Mouse (Mus musculus) right cerebral cortex, postnatal 4 days (tissue): ENCODE measurements around the gene Slc6a12.

Experiments used
- DNase-seq: peaks from one replicate; pipeline ENCODE4 v3.0.0-alpha.2; 2022

Gene Slc6a12

DNA sequence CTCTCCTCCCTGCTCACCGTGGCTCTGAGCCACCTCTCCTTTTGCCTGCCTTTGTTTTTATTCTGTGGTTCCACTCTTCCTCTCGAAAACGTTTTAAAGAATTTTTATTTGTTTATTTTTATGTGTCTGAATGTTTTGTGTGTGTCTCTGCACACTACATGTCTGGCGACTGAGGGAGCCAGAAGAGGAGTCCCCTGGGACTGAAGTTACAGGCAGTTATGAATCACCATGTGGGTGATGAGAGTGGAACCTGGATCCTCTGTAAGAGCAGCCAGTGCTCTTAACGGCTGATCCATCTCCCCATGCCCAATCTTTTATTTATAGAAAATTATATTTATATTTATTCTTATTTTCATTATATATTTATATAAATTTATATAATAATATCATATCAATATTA lies 1.5 kb downstream of the Slc6a12 start:
- no peak for DNase-seq

DNA sequence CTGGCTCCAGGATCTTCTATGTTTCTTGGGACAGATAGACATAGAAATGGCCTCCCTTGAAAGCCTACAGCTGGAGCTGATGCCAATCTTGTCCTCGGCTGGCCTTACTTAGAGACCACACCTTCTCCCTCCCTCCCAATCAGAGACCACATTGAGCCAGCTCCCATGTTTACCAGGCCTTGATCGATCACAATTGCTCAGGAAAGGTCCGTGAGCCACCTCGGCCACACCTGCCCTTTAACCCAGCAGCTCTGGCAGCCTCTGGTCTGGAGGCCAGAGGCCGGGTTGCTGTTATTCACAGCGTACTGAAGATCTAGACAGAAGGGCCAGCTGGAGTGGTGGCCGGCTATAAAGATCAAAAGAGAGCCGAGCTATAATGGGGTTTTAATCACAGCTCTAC lies 3.6 kb downstream of the Slc6a12 start:
- DNase-seq, result no peak

DNA sequence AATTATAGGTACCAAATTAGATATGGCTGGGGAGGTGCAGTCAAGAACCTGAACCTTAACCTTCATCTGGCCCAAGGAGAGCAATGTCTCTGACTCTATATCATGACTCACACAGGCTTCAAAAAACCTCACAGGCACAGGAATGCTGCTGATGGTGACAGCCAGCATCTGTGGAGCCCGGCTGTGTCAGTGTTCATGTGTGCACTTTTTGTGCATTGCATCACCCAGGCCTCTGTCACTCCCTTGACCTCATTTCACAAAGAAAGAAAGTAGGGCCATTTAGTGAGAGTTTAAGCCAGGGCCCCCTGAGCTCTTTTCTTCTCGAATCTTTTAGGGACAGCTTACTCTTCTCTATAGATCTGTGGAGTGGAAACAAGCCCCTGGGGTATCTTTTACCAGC lies 9.4 kb downstream of the Slc6a12 start:
- no peak for DNase-seq

DNA sequence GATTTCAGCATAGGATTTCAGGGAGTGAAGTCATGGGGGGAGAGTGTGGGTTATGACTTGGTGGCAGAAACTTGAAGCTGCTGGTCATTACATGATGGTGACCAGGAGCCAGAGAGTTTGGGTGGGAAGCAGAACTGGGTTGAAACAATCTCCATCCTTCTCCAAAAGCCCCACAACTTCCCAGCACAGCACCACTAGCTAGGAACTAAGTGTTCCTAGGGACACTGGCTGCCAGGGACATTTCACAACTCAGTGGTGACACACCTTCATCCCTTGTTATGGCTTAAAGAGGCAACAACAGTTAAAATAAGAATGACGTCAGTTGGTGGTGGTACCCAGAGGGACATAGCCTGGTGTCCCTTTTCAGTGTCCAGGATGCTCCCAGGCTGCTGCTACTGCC lies 13.2 kb downstream of the Slc6a12 start:
- DNase-seq, result no peak

DNA sequence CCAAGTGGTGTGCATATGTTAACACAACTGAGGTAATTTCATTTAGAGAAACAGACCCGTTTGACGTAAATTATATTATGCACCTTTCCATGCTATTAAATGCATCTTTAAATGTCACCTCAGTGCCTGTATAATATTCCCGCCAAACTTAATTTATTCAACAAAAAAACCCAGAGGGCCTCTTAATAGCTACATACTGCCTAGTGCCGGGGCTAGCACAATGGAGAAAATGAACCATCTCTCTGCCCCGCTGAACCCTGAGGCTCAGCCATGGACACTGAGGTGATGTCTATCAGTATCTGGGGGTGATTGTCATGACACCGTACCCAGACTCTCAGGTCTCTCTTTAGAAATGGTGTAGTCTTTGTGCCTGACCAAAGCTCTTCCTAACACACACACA lies 14.4 kb downstream of the Slc6a12 start:
- no peak for DNase-seq

DNA sequence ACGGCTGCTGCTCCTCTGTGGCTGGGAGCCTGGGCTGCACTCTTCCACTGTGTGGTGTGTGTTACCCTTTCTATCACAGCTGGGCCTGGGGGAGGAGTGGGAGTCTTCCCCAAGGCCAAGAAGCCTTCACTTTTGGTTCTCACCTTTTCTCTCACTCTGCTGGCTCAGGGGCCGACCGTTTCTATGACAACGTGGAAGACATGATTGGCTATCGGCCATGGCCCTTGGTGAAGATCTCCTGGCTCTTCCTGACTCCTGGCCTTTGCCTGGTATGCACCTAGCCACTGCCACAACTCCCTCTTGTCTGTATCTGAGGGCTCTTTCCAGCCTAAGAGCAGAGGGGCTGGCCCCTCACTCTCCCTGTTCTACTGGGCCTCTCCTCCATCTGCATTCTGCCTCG lies 20.2 kb downstream of the Slc6a12 start:
- no peak for DNase-seq

DNA sequence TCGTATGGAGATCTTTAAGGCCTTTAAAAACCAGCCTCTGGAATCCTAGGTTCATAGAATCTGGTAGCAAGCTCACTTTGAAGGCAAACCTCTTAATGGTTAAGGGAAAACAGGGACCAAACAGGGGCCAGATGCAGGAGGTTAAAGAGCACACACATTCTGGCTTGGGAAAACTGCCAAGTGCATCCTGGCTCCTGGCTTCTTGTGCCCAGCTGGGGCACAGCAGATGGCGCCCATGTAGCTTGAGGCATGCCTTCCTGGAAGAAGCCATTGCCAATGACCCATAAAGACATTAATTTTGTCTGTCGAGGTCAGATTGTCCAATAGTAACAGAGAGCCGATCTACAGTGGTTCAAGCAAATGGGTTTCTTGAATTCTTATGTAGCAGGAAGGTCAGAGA lies 21.1 kb downstream of the Slc6a12 start:
- no peak for DNase-seq

DNA sequence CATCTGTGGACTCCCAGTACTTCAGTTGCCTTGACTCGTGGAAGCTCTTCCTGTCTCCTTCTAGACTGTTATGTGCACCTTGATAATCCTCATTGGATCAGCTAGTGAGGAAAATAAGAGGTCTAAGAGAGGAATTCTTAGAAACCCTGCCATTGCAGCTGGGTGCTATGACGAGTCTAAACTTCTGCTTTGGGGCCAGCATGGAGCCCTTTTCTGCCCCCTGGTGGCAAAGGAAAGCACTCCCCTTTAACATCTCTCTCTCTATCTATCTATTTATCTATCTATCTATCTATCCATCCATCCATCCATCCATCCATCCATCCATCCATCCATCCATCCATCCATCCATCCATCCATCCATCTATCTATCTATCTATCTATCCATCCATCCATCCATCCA lies 23.7 kb downstream of the Slc6a12 start:
- DNase-seq, result peak; percentile 30

DNA sequence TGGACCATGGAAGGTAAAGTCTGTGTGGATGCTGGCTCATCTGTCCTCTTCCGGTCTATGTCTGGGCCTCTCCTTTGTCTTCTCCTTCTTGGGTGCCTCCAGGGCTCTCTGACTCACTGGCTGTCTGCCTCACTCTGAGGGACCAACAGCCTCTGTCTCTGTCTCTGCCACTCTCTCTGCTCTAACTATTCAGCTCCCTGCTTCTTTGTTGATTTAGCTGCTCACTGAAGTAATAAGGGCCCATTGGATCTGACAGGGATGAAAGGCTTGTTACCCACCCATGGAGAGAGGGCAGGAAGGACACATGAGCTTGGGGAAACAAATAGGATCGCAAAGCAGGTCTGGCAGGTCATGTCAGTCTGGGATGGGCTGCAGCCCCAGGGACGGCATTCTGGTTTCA lies 24.2 kb downstream of the Slc6a12 start:
- DNase-seq, result no peak

DNA sequence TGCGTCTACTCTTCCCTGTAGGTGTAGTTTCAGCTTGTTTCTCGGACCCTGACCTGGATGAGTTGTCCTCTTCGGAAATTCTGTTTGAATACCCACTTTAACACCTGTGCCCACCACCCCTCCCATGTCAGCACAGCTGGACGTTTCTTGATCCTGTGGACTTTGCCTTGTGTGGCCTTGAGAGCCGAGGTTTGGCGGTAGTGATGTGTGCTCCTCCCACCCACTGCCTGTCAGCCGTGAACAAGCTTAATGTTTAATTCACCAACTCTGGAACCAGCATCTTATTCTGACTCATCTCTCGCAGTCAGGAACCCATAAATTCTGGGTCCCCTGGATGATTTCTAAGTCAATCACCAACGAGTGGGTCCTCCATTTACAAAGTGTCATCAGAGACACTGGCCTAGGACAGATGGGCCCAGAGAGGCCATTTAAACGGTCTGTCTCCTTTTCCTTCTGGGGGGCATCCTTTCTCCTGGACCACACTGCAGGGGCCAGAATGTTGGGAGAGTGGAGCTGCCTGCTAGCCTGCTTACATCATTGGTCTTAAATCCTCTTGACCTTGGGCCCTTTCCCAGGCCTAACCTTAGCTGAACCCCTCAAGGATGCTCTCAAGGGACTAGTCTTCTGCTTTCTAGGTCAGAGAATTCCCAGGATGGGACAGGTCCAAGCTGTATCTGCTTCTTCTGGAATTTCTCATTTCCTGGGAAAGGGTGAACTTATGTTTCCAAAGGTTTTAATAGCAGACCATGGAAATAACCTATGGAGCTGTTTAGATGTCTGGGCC lies 28.5 kb downstream of the Slc6a12 start:
- DNase-seq, result no peak

DNA sequence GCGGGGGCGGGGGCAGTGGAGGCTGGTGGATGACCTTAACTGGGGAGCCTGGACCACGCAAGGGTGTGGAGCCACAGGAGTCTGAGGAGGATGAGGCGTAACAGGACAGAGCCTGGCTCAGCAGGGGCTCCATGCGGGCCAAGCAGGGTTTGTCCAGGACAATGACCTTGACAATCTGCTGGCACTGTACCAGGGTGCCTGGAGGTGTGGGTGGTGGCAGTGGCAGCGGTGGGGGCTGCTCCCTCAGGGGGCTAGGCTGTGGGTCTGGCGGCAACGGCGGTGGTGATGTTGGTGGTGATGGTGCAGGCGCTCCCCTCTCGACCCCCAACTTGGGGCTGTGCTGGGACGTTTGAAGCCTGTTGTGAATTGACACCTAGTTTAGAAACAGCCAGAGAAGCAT lies 33.3 kb downstream of the Slc6a12 start:
- DNase-seq, result no peak

DNA sequence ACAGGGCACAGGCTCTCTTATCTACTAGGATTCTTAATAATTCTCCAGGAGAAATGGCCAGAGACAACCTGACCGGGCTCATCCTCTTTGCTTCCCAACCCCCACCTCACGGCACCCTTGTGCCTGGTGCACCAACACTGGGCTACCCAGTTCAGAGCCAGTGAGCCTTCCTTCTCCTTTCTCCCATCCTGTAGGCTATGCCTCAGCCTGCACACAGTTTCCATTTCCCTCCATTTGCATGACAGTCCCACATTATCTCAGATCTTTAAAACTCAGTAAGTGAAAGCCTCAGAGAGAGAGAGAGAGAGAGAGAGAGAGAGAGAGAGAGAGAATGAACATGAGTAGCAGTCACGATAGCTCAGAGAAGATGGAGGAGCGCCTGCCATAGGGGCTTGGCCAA lies 35.4 kb downstream of the Slc6a12 start:
- DNase-seq, result no peak

DNA sequence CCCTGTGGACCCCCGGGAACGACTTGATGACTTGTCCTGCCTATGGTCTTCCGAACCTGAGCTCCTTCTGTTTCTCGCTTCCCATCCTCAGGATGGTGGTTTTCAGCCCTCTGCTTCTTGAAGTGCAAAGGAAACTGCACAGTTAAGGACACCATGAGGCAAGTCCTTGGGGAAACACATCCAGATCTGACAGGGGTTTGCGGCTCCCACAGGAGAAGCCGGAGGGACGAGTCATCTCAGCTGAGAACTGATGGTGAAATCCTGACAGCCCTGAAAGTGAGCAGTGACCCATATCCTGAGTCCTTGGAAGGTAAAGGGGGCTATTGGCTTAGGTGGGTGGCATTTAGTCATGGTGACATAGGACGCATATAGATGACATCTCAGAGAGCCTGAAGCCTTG lies 37.7 kb downstream of the Slc6a12 start:
- DNase-seq, result no peak

DNA sequence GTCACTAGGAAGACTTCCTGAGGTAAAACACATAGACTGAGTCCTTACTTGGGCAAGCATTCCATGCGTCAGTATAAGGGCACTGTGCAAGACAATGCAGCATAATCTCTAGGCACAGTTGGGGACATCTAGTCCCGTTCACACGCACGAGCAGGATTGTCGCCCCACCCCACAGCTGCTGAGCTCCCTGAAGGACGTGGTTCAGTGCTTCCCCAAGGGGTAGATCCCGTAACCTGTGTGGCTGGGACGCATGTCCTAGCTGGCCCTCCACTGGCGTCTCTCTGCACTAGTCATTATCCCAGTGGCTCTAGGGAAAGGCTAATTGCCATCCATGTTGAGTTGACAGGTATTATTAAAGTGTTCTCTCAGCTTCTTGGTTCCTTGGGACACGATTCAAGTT lies 39.2 kb downstream of the Slc6a12 start:
- no peak for DNase-seq

DNA sequence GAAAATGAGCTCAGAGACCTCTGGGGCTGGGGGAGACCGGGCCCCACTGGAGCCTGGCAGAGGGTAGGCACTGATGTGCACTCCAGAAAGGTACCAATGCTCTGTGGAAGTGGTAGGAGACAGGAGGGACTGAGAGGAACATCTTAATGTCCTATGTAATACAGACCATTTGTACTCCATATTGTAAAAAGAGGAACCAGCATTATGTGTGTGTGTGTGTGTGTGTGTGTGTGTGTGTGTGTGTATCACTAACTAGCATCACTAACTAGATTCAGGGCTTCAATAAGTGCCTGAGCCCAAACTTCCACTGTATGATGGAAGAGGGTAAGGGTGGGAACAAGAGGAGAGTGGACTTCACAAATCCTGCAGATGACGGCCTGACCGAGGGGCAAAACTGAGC lies 42.5 kb downstream of the Slc6a12 start:
- no peak for DNase-seq

DNA sequence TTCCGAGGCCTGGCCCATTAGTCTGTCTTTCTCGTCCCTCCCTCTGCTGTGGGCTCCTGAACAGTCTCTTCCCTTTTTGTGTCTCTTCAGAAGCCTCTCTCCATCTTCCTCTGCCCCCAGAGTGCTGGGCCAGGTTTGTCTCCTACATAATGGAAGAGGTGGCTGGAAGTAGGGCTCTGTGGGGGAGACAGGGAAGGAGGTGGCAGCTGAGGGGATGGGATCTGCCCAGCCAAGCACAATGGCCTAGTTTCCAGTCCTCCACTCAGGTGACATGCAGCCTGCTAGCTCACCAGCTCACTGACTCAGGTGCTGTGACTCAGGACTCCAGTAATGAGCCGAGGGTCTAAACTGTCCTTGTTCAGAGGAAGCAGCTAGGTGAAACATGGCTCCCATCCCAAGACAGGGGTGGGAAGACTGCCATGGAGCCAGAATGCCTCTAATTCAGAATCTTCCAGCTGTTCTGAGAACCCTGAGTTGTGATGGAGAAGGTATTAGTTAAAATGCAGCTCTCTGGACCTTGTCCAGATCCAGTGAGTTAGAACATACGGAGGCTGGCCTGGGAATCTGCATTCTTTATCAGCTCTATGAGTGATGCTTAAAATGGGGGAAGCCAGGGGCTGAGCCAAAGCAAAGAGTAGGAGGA lies 49.9 kb downstream of the Slc6a12 start:
- DNase-seq, result no peak

DNA sequence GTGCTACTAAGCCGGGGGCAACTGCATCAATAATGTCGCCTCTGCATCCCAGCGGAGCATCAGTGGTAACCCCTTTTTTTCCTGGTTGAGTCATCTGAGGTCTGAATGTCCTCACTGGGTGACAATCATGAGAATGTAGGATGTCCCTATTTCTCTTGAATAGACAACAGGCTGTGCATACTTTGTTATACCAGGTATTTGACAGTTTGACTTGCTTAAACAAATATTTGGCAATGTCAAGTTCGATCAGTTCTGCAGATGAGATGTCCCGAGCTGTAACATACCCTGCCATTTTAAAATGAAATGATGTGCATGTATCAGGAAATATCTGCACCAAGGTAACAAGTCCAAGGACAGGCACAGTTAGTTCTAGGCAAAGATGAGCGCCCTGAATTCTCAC lies 58.3 kb downstream of the Slc6a12 start:
- no peak for DNase-seq

DNA sequence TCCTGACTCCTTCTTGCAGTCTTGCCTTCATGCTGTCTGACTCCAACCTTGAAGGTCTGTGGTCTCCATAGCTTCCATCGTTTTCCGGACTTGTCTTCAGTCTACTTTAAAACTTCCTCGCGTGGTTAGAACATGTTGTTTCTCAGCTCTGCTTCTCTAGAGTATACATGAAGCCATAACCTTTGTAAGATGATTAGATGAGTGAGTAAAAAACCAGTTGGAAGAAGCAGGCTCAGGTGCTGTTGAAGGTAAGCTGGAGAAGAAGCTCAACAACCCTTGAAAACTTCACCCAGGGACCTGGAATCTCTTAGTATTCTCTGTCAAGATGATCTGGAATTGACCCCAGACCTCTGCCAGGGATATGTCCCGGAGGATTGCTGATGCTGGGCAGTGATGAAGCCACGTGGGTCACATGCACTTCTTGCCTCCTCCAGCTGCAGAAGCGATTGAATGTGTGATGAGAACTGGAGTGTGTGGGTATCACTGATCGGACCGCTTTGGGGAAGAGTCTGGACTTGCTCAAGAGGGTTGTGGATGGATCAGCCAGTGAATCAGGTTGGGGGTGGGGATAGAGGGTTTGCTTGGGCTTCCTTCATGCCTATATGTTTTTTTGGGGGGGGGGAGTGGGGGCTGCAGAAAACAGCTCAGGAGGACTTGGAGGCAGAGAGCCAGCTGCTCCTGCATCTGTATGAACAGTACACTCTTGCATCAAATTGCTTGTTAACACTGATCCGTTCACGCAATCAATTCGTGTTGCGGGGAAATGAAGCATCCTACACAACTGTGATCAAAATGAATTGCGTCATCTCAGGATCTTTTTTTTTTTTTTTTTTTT lies 59.2 kb downstream of the Slc6a12 start:
- no peak for DNase-seq

DNA sequence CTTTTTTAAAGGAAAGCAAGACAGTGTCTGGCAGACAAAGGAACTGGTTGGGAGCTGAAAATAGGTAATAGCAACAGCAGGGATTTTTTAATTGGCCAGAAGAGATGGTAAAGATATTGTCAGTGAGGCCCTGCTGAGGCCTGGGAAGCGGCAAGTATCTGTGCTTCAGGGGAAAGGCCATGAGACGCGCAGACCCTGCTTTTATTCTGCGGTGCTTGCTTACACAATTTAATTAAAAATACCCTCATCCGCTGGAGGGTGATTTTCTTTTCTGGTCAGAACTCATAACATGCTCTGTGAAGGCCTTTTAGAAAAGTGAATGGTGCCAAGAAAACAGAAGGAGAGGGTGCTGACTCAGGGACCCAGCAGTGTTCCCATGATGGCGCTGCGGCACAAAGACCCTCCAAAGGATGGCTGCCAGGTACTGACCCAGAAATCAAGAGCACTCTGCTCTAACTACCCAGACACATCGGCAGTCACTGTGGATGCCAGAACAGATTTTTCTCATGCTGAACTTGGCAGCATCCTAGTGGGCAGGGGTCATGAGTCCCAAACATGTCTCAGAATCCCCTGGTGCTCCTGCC lies 59.9 kb downstream of the Slc6a12 start:
- no peak for DNase-seq

DNA sequence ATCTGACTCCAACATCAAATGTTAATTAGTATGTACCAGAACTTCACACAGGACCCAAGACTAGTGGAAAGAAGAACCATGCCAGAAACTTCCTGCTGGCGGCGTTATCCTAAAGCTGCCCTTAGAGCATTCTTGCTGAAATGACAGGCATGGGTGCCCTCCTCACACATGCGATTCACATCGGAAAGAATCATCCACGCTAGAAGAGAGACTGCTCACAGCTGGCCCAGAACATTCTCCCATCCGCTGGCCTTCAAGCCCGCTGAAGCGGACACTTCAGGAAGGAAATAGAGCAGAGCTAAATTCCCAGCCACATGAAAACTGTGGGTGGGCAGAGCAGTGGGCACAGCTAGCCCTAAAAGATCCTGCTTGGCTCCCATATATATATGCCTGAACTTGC lies 62.4 kb downstream of the Slc6a12 start:
- DNase-seq, result no peak

DNA sequence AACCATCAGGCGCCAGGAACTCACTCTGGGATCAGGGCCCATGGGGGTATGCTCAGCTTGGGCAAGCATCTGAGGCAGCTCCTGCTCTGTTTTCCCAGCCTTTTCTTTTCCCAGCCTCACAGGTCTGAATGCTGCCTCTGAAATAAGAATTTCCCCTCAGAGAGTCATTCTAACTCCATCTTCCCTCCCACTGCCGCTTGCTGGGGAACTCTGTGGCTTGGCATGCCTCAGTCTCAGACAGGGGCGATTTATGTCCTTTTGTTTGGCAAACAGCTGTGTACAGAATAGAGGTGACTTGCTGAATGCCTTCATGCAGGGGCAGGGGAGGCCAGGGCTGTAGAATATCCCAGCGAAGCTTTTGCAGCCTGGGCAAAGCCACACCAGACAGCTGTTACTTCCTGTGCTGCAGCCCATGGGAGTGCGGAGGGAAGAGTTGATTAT lies 64.7 kb downstream of the Slc6a12 start:
- no peak for DNase-seq

DNA sequence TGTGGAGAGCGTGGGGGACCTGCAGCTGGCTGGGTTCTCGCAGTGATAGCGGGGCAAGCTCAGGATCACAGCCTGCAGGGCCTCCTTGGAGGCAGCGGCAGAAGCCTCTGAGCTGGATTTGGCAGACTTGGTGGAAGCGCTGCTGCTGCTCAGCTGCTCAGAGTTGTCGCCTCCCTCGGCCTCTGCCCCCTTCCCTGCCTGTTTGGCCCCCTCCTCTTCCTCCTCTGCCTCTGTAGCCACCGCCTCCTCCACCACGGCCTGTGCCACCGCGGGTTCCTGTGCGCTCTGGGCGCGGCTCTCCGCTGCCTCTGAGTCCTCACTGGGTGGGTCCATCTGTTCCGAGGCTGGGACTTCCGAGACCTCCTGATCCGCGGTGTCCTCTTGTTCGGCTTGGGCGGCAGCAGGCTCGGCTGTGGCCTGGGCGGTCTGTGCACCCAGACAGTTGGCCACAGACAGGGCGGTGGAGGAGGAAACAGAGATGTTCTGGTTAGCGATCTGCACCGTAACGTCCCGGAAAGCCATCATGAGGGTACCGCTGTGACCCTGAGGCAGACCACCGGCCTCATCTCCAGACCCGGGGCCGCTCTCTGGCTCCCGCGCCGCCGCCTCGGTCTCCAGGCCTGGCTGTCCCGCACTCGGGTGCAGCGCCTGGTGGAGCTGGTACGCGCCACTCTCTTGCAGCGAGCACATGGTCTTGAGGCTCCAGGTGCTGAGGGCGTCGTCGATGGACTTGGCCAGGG lies 69.9 kb downstream of the Slc6a12 start:
- no peak for DNase-seq
